Mouse (Mus musculus) liver, postnatal 0 days (tissue): Measurements from ENCODE around the gene Mad1l1.

Experiments
- CTCF ChIP-seq: sonication (generic); IDR thresholded peaks from 2 replicates; pipeline ENCODE4 v1.5.1; 2016; ENCODE audit warnings: antibody characterized with exemption, low read depth
- EP300 ChIP-seq: IDR thresholded peaks from 2 replicates; pipeline ENCODE4 v1.6.1; 2016; ENCODE audit warnings: antibody characterized with exemption, low read depth, mild to moderate bottlenecking

GRCm38 (mm10) chr5:140369466-140369865, 48.1 kb upstream of the Mad1l1 start:
- no peak for TF ChIP-seq CTCF
- TF ChIP-seq EP300, result no peak
